Mouse (Mus musculus): Measurements from ENCODE around the gene AC131692.1. TPM values are rescaled to one million over a fixed set of nuclear protein-coding genes. Genes with fewer than 3 reads are reported as not detected.

Gene AC131692.1
- polyA plus RNA-seq (2012; rRNA removed), result 0.19 TPM in 1 of 2 replicates, not detected in the other

GRCm38 (mm10) chr19:6094119-6094518 lies at the start of gene AC131692.1:
Gene AC131692.1, plus strand, starts transcription at chr19:6094419.
- Histone ChIP-seq H3K36me3 (ENCODE audit: control insufficient read depth, insufficient read depth, low read length) (no peaks in the 10 kb centered on the region), H3K4me1 (ENCODE audit: control insufficient read depth, insufficient read depth, insufficient read length) (no peaks in the 10 kb centered on the region), H3K27ac (ENCODE audit: insufficient read depth, low read length) (no peak within 1 kb of the TSS), H3K4me3 (ENCODE audit: extremely low read depth, insufficient read depth, insufficient read length) (no peak within 1 kb of the TSS), H3K27me3 (ENCODE audit: control insufficient read depth, insufficient read depth, low read length) (no peaks in the 10 kb centered on the region)
- no peak for TF ChIP-seq CTCF (IDR thresholded peaks at IDR 0.05; ENCODE audit: extremely low read depth, insufficient read depth, insufficient read length, insufficient replicate concordance)
- no peak for TF ChIP-seq POLR2A (IDR thresholded peaks at IDR 0.05; ENCODE audit: low read depth, low read length)
- WGBS, result 95% methylated on average over 7 of the region's 7 CpGs
- DNase-seq (ENCODE audit: low read depth in 1 of 2, low spot score in 2 of 2), result no peak

GRCm38 (mm10) chr19:6045366-6046293 lies 48.6 kb upstream of the AC131692.1 start:
- DNase-seq (ENCODE audit: low read depth in 1 of 2, low spot score in 2 of 2), result peak in 1 of 2 experiments; percentile 63
- Histone ChIP-seq H3K27me3 (ENCODE audit: control insufficient read depth, insufficient read depth, low read length) (no peaks in the 10 kb centered on the region), H3K27ac (ENCODE audit: insufficient read depth, low read length) (peak overlapping the region; percentile 100), H3K4me3 (ENCODE audit: extremely low read depth, insufficient read depth, insufficient read length) (peak overlapping the region; percentile 97), H3K36me3 (ENCODE audit: control insufficient read depth, insufficient read depth, low read length) (peaks cover 21% of the 10 kb centered on the region), H3K4me1 (ENCODE audit: control insufficient read depth, insufficient read depth, insufficient read length) (peaks cover 18% of the 10 kb centered on the region)
- WGBS, result 5% methylated on average over 20 of the region's 20 CpGs
- TF ChIP-seq POLR2A (IDR thresholded peaks at IDR 0.05; ENCODE audit: low read depth, low read length), result no peak
- no peak for TF ChIP-seq CTCF (IDR thresholded peaks at IDR 0.05; ENCODE audit: extremely low read depth, insufficient read depth, insufficient read length, insufficient replicate concordance)

GRCm38 (mm10) chr19:6046294-6047153 lies 47.7 kb upstream of the AC131692.1 start, which contains the start of gene Syvn1:
Gene Syvn1, plus strand, starts transcription at chr19:6046576.
- TF ChIP-seq CTCF (IDR thresholded peaks at IDR 0.05; ENCODE audit: extremely low read depth, insufficient read depth, insufficient read length, insufficient replicate concordance) (no peak), POLR2A (IDR thresholded peaks at IDR 0.05; ENCODE audit: low read depth, low read length) (peak; percentile 62)
- Histone ChIP-seq H3K36me3 (ENCODE audit: control insufficient read depth, insufficient read depth, low read length) (peaks cover 30% of the 10 kb centered on the region), H3K4me3 (ENCODE audit: extremely low read depth, insufficient read depth, insufficient read length) (peak within 1 kb of the TSS; percentile 97), H3K27ac (ENCODE audit: insufficient read depth, low read length) (peak within 1 kb of the TSS; percentile 100), H3K27me3 (ENCODE audit: control insufficient read depth, insufficient read depth, low read length) (no peaks in the 10 kb centered on the region), H3K4me1 (ENCODE audit: control insufficient read depth, insufficient read depth, insufficient read length) (peaks cover 18% of the 10 kb centered on the region)
- WGBS, result under 1% methylated on average over 65 of the region's 65 CpGs
- peak; percentile 88 to 94 for DNase-seq (ENCODE audit: low read depth in 1 of 2, low spot score in 2 of 2)

GRCm38 (mm10) chr19:6047154-6047898 lies 46.9 kb upstream of the AC131692.1 start:
- 1% methylated on average over 41 of the region's 44 CpGs for WGBS
- TF ChIP-seq CTCF (IDR thresholded peaks at IDR 0.05; ENCODE audit: extremely low read depth, insufficient read depth, insufficient read length, insufficient replicate concordance) (no peak), POLR2A (IDR thresholded peaks at IDR 0.05; ENCODE audit: low read depth, low read length) (no peak)
- peak overlapping the region; percentile 97 for H3K4me3 ChIP-seq (ENCODE audit: extremely low read depth, insufficient read depth, insufficient read length)
- peak overlapping the region; percentile 100 for H3K27ac ChIP-seq (ENCODE audit: insufficient read depth, low read length)
- no peak for DNase-seq (ENCODE audit: low read depth in 1 of 2, low spot score in 2 of 2)
- peaks cover 18% of the 10 kb centered on the region for H3K4me1 ChIP-seq (ENCODE audit: control insufficient read depth, insufficient read depth, insufficient read length)
- H3K27me3 ChIP-seq (ENCODE audit: control insufficient read depth, insufficient read depth, low read length), result no peaks in the 10 kb centered on the region
- H3K36me3 ChIP-seq (ENCODE audit: control insufficient read depth, insufficient read depth, low read length), result peaks cover 38% of the 10 kb centered on the region

GRCm38 (mm10) chr19:6047899-6048166 lies 46.4 kb upstream of the AC131692.1 start:
- peak overlapping the region; percentile 97 for H3K4me3 ChIP-seq (ENCODE audit: extremely low read depth, insufficient read depth, insufficient read length)
- no peak for DNase-seq (ENCODE audit: low read depth in 1 of 2, low spot score in 2 of 2)
- no peak for TF ChIP-seq POLR2A (IDR thresholded peaks at IDR 0.05; ENCODE audit: low read depth, low read length)
- H3K27ac ChIP-seq (ENCODE audit: insufficient read depth, low read length), result peak overlapping the region; percentile 100
- peaks cover 18% of the 10 kb centered on the region for H3K4me1 ChIP-seq (ENCODE audit: control insufficient read depth, insufficient read depth, insufficient read length)
- WGBS, result 64% methylated on average over 8 of the region's 8 CpGs
- peaks cover 43% of the 10 kb centered on the region for H3K36me3 ChIP-seq (ENCODE audit: control insufficient read depth, insufficient read depth, low read length)
- H3K27me3 ChIP-seq (ENCODE audit: control insufficient read depth, insufficient read depth, low read length), result no peaks in the 10 kb centered on the region

- H3K4me1 ChIP-seq (ENCODE audit: control insufficient read depth, insufficient read depth, insufficient read length), result peaks cover 18% of the 10 kb centered on the region
- H3K27me3 ChIP-seq (ENCODE audit: control insufficient read depth, insufficient read depth, low read length), result no peaks in the 10 kb centered on the region
- peak overlapping the region; percentile 100 for H3K27ac ChIP-seq (ENCODE audit: insufficient read depth, low read length)
- 54% methylated on average over 11 of the region's 11 CpGs for whole genome bisulfite sequencing
- H3K36me3 ChIP-seq (ENCODE audit: control insufficient read depth, insufficient read depth, low read length), result peaks cover 53% of the 10 kb centered on the region
- H3K4me3 ChIP-seq (ENCODE audit: extremely low read depth, insufficient read depth, insufficient read length), result peak overlapping the region; percentile 97
- peak in 1 of 2 experiments; percentile 61 for DNase-seq (ENCODE audit: low read depth in 1 of 2, low spot score in 2 of 2)
- TF ChIP-seq POLR2A (IDR thresholded peaks at IDR 0.05; ENCODE audit: low read depth, low read length) (peak; percentile 34), CTCF (IDR thresholded peaks at IDR 0.05; ENCODE audit: extremely low read depth, insufficient read depth, insufficient read length, insufficient replicate concordance) (no peak)
These were observed 45.4 kb upstream of the AC131692.1 start for GRCm38 (mm10) chr19:6048681-6049410.

Data from spleen, adult 2 months (tissue).